Mouse (Mus musculus): ENCODE data around the gene Cdkn2d. TPM values are rescaled to one million over a fixed set of nuclear protein-coding genes. Genes with fewer than 3 reads are reported as not detected.

Gene Cdkn2d
- polyA plus RNA-seq, 1 experiment, result 27.5 TPM

DNA sequence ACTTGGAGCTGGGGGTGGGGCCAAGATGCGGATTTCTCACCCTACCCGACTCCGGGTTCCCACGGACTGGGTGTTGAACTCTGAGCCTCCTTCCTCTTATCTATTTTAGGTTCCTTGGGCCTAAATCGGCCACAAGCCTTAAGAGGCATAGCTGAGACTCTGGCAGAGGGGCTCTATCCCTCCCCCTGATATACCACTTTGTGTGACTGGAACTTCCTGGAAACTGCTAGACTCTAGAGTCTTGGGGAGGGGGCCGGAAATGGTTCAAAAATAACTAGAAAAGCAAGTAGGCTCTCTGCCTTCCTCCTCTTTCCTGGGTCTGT, 30.3 kb upstream of the Cdkn2d start:
- no peak for TF ChIP-seq GATA1 (IDR thresholded peaks at IDR 0.05; ENCODE audit: low read length)

DNA sequence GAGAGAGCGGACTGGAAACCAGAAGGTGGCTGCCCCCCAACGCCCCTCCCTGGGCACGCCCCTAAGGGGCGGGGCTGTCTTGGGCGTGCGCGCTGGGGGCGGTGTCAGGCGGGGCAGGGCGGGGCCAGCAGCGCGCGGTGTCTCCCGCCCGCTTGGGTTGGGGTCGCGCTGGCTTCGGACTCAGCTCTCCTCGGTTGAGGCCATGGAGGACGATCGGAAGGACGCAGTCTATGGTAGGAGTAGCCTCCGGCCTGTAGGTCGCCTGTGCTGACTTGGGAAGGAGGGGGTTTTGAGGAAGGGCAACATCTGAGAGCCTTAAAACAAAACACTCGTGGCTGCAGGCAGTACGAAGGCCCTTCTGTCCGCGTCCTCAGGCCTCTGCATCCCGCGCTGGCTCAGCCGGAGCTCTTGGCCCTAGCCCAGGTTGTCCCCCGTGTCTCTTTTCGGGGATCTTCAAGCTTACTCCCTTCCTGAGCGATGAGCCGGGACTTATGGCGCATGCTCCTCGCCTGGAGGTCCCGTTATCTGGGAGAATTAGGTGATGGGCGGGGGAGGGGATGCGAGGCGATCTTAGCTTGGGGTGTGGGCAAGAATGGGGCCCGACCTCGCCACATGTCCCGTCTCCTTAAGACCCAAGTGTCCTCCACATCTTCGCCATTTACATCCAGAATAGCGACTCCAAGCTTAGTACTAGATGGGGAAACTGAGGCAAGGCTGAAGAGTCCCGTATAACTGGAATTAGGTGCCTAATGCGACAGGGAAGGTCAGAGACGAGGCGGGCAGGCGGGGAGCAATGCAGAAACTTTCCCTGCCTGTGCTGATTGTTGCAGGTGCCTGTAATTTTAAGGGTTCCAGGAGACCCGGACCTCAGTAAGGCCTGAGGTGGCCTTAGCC, 29.7 kb upstream of the Cdkn2d start, which contains the start of gene Slc44a2:
Gene Slc44a2 (plus strand): TSS at position 80 of the 894 bp plus-strand sequence.
- TF ChIP-seq GATA1 (IDR thresholded peaks at IDR 0.05; ENCODE audit: low read length), result no peak

DNA sequence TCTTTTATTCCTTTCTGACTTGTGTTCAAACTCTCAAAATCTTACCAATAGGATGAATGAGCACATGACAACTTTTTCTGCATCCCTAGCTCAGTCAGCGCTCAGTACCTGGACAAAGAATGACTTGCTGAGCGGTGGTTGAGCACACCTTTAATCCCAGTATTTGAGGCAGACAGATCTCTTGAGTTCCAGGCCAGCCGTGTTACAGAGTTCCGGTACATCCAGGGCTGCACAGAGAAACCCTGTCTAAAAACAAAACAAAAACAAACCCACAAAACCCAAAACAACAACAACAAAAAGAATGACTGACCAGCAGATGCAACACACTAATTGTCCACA, 29.0 kb upstream of the Cdkn2d start:
- no peak for TF ChIP-seq GATA1 (IDR thresholded peaks at IDR 0.05; ENCODE audit: low read length)

DNA sequence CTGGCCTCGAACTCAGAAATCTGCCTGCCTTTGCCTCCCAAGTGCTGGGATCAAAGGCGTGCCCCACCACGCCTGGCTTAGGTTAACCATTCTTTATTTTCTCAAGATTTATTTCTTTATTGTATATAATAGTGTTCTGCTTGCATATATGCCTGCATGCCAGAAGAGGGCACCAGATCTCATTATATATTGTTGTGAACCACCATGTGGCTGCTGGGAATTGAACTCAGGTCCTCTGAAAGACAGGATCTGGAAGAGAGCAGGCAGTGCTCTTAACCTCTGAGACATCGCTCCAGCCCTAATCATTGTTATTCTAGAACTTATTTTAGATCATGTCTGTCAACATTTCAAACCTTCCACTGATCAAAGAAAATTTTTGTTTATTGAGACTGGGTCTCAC, 28.3 kb upstream of the Cdkn2d start:
- no peak for TF ChIP-seq GATA1 (IDR thresholded peaks at IDR 0.05; ENCODE audit: low read length)

DNA sequence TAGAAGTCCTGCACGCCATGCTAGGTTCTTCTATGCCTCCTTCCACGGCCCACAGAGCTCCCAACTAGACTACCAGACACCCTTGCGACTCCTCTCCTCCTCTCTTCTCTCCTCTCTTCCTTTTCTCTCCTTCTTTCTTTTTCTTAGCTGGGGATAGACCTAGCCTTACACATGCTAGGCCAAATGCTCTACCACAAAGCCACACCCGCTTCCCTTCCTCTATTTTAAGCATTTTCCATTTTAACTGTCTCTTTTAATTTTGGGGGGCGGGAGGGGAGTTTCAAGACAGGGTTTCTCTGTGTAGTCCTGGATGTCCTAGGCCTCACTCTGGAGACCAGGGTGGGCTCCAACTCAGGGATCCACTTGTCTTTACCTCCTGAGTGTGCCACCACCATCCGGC, 27.6 kb upstream of the Cdkn2d start:
- TF ChIP-seq GATA1 (IDR thresholded peaks at IDR 0.05; ENCODE audit: low read length), result no peak

DNA sequence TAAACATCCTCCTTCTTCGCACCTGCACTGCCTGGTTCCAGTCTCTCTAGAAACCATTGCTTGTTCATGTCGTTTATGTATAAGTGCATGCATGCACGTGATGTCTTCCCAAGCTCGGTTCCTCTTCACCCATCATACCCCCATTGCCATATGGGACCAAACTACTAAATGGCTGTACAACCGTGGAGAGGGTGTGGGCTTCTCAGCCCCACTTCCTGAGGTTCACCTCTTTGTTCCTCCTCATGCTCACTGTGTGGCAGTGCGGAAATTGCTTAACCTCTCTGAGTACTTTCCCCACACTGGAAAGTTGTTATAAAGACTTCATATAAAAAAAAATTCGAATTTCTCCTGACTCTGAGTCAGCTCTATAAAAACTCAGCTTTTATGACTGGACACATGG, 25.5 kb upstream of the Cdkn2d start:
- no peak for TF ChIP-seq GATA1 (IDR thresholded peaks at IDR 0.05; ENCODE audit: low read length)

DNA sequence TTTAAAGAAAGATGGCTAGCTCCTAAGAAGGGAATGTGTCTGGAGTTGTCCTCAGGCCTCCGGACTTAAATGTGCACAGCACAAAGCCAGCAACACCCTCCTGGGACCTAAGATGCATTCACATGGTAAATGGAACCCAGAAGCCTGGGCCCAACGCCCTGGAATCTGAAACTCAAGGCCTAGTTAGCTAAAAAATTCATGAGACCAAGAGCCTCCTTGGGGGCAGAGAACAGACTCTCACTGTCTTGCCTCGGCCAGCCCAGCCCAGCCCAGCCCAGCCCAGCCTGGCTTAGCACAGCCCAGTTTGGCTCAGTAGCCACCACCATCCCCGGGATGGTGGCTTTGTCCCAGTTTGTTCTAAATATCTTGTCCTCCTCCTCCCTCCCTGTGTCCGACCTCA, 24.2 kb upstream of the Cdkn2d start:
- TF ChIP-seq GATA1 (IDR thresholded peaks at IDR 0.05; ENCODE audit: low read length), result no peak

DNA sequence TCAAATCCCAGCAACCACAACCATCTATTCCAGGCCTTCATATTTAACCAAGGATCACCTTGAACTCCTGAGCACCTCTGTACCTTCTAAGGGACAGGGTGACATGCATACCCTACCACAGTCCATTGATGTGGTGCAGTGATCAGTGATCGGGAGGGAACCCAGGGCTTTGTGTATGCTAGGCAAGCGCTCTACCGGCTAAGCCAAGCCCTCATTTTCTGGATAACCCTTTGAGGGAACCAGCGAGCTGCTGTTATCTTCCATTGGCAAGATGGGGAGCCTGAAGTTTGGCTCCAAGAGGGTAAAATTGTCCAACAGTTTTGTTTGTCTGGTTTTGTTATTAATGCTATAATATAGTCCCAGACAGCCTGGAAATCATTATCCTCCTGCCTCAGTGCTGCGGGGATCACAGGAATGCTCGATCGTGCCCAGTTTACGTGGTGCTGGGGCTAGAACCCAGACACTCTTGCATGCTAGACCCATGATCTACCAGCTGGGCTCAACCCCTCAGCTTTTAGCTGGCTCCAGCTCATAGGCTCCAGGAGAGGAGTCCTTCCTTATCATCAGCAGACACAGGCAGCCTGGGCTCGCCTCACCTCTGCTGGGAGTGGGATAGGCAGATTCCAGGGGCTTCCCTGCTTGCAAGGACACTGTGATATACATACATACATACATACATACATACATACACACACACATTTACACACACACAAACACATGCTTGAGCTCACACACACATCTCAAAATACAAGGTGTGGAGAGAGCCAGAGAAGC, 23.3 kb upstream of the Cdkn2d start:
- TF ChIP-seq GATA1 (IDR thresholded peaks at IDR 0.05; ENCODE audit: low read length), result no peak

DNA sequence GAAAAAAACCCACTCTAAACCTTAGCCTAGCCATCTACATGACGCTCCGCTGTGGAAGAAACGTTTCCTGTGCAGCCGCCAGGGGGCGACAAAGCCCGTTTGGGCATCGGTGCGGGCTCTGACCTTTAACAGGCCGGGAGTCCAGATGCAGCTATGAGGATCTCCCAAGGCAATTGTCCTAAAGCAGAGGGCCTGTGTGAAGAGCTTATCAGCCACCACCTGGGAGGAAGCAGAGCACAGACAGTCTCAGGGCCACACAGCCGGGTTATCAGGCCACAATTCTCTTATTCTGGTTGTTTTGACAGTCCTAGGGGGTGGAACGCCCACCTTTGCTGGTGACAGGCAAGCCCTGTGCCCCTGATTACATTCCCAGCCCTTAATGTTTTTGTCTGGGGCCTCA, 22.2 kb upstream of the Cdkn2d start:
- peak; percentile 46 for TF ChIP-seq GATA1 (IDR thresholded peaks at IDR 0.05; ENCODE audit: low read length)

DNA sequence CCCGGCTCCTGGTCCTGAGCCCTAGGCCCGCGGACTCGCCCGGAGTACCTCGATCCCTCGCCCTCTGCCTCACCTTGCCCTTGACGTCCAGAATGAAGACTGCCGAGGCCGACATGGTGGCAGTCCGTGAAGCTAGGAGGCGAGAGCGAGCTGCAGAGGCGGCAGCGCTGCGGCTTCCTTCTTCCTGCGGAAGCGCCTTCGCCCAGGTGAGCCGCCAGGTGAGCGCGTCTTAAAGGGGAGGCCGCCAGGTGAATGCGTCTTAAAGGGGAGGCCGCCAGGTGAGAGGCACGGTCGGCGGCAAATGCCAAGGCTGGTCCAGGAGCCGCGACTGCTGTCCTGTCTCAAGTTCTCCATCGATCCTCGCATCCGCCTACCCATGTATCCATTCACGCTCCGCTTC, 20.9 kb upstream of the Cdkn2d start, which contains the start of gene Ap1m2:
Gene Ap1m2 (minus strand): TSS at position 204 of the 400 bp plus-strand sequence.
- TF ChIP-seq GATA1 (IDR thresholded peaks at IDR 0.05; ENCODE audit: low read length), result no peak

DNA sequence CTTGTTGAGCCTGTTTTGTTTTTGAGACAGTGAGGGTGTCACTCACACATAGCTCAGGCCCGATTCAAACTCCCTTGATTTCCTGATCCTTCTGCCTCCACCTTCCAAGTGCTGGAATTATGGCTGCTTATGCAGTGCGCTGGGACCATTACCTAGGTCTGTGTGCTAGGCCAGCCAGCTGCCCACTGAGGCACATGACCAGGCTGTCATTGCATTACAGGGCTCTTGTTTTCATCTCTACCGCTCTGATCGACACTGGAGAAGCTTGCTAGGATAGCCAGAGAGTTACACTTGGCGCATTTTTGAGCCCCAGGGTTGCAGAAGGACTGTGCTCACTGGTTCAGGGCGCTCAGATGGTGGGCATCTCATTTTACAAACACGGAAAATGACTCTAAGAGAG, 20.5 kb upstream of the Cdkn2d start:
- TF ChIP-seq GATA1 (IDR thresholded peaks at IDR 0.05; ENCODE audit: low read length), result no peak

DNA sequence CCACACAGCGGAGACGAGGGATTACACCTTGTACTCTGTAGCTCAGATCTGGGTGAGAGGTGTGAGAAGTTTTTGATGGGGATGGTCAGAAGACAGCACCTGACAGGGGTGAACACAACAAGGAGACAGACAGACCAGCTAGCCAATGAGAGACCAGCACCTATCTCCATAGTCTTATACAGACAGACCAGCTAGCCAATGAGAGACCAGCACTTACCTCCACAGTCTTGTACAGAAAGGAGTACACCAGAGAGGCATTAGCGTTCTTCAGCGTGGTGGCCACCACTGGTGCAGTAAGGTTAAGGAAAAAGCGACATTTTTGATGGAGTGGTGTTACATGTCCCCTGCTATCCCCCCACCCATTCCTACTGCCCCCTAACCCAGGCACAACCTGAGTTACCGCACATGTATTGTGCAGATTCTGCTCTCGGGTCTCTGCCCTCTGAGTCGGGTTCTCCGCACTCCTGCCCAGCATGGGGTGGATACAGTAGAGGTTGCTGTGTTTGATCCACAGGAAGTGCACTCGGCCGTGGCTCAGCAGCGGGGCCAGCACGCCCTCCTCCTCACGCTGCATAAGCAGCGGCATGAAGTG, 18.0 kb upstream of the Cdkn2d start:
- TF ChIP-seq GATA1 (IDR thresholded peaks at IDR 0.05; ENCODE audit: low read length), result no peak

DNA sequence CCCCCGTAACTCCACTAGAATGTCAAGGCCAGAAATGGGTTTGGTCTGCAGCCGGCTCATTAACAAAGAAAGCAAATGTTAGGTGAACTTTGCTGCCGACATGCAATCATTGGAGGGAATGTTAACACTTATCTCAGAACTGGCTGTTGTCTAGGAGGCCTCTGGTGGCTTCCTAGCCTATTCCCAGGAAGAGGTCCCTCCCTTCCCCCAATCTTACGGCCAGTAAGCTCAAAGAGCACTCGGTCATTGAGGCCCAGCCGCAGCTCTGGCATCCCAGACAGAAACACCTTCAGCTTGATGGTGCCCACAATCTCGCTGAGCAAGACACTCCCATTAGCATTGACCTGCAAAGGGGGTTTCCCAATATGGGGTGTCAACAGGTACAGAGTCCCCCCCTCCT, 13.9 kb upstream of the Cdkn2d start:
- no peak for TF ChIP-seq GATA1 (IDR thresholded peaks at IDR 0.05; ENCODE audit: low read length)

DNA sequence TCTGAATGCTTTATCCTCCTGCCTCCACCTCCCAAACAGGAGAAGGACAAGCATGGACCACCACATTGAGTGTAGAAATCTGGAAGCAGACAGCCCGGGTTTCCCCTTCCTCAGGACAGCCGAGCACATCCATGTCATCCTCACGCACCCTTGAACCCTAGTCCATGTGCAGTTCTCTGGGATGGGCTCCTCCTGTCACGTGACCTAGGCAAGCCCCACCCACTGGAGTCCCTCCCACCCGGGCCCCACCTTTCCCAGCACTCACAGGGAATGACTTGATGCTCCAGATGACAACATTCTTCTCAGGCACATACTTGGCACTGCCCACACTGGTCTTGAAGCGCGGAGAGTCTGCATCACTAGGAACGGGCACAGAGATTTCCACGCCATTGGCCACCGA, 7.8 kb upstream of the Cdkn2d start:
- no peak for TF ChIP-seq GATA1 (IDR thresholded peaks at IDR 0.05; ENCODE audit: low read length)

DNA sequence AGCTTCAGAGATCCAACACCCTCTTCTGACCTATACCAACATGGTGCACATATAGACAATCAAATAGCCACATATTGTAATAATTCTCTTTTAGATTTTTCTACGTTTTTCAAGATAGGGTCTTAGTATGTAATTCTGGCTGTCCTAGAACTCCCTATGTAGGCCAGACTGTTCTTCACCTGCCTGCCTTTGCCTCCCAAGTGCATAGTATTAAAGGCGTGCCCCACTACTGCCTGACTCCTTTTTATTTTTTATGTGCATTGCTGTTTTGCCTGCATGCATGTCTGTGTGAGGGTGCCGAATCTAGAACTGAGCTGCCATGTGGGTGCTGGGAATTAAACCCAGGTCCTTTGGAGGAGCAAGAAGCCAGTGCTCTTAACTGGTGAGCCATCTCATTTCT, 1.1 kb upstream of the Cdkn2d start:
- no peak for TF ChIP-seq GATA1 (IDR thresholded peaks at IDR 0.05; ENCODE audit: low read length)

DNA sequence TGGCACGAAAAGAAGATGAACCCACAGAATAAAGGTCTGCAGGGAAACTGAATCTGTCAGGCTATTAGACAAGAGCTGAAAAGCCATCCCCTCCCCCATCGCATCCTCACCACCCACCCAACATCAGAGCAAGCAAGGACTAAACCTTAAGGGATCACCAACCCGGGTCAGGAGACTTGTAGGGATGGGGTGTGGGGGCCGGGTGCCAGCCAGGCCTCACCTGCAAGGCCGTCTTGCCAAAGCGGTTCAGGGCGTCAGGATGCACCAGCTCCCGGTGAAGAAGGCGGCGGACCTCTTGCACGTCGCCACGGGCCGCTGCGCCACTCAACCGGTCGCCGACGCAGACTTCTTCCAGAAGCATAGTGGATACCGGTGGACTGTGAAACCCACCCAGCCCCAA, 618 bp downstream of the Cdkn2d start:
- no peak for TF ChIP-seq GATA1 (IDR thresholded peaks at IDR 0.05; ENCODE audit: low read length)

DNA sequence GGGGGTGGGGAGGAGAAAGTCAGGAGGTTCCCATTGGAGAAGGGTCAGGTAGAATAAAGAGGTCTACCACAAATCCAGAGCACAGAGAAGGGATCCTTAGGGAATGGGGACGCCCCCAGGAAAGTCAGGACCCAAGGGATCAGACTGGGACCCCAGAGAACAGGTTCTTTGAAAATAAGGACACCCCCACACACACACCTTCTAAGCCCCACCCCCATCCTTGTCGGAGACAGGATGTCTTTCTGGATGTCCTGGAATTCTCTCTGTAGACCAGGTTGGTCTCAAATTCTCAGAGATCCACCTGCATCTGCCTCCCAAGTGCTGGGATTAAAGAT, 1.9 kb downstream of the Cdkn2d start:
- TF ChIP-seq GATA1 (IDR thresholded peaks at IDR 0.05; ENCODE audit: low read length), result no peak
